Mouse (Mus musculus): ENCODE data around the gene Slc2a3. TPM values are rescaled to one million over a fixed set of nuclear protein-coding genes. Genes with fewer than 3 reads are reported as not detected.
A peak's percentile ranks its signal among the peaks of the same experiment; 100 is the strongest.
"Not testable (repeated sequence)": the region's sequence is repeated elsewhere in the genome, so short reads cannot be mapped to it uniquely, and the experiment has no call there.

The Slc2a3 gene
- polyA plus RNA-seq, 1 experiment from 2014 or later, result 0.19 TPM

DNA sequence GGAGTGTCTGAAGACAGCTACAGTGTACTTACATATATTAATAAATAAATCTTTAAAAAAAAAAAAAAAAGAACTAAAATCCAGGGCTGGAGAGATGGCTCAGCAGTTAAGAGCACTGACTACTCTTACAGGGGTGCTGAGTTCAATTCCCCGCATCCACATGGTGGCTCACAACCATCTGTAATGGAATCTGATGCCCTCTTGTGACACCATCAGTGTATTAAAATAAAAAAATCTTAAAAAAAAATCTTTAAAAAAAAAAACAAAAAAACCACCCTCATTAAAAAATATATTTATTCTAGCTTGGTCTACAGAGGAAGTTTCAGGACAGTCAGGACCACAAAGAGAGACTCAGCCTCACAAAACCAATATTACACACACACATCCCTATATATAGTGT, 27.1 kb downstream of the Slc2a3 start:
- ATAC-seq (no peak), DNase-seq (ENCODE audit: low read depth, low spot score) (no peak)
- no peaks in the 10 kb centered on the region for H3K27me3 ChIP-seq
- ChIA-PET POLR2A (no interaction called here), CTCF (interaction anchor here (0.9 to 2.7 kb wide), 2 partner anchors 11 to 34 kb away, joined by 3 to 13 read pairs; no protein-coding TSS in a partner anchor)
- in situ Hi-C loops (cut with MboI; ENCODE audit: low pct_unique_long_range_greater_than_20kb), result no loop called here
- no peak for TF ChIP-seq CTCF (IDR thresholded peaks at IDR 0.05)

DNA sequence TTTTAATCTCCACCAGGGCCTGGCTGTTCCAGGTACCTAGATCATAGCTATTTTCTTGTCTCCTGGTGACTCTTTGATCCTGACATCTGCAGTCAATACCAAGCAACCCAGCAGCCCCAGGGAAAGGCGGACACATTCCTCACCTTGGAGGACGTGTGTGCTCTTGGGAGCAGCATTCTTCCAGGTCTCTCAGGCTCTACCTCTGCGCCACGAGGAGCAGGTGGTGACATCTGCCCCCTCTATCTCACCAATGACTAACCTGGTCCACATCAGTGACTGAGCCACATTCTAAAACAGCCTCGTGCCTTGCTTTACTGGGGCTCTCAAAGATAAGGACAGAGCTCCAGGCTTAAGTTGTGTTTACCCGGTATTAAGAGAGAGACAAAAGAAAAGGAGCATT, 28.7 kb downstream of the Slc2a3 start:
- ChIA-PET CTCF (no interaction called here), POLR2A (no interaction called here)
- no peak for TF ChIP-seq CTCF (IDR thresholded peaks at IDR 0.05)
- no peaks in the 10 kb centered on the region for H3K27me3 ChIP-seq
- ATAC-seq (no peak), DNase-seq (ENCODE audit: low read depth, low spot score) (no peak)
- in situ Hi-C loops (cut with MboI; ENCODE audit: low pct_unique_long_range_greater_than_20kb), result no loop called here

DNA sequence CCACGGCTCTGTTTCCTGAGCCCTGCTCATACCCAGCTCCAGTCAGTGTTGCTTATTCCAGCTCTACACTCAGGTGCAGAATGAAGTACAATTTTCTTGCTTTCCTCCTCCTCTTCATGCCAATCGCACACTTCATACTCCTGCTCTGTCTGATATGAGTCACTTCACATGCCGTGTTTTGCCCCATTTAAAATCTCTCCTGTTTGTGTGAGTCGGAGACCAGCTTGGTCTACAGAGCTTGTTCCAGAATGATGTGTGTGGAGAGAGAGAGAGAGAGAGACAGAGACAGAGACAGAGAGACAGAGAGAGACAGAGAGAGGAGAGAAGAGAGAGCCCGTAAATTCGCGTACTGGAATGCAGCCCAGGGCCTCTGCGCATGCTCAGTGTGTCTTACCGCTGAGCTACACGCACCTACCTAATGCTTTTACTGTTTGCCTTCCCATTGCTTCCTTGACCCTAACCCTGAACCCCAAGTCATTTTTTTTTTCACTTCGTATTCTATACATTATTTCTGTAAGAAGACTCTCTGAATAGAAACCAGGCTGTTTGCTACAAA, 30.6 kb downstream of the Slc2a3 start:
- in situ Hi-C loops (cut with MboI; ENCODE audit: low pct_unique_long_range_greater_than_20kb), result no loop called here
- ChIA-PET POLR2A (no interaction called here), CTCF (interaction anchor here (1.0 to 1.3 kb wide), 2 partner anchors 17 to 32 kb away, joined by 3 read pairs; no protein-coding TSS in a partner anchor)
- no peaks in the 10 kb centered on the region for H3K27me3 ChIP-seq
- ATAC-seq, result peak; percentile 26
- DNase-seq (ENCODE audit: low read depth, low spot score), result no peak
- TF ChIP-seq CTCF (IDR thresholded peaks at IDR 0.05), result no peak

DNA sequence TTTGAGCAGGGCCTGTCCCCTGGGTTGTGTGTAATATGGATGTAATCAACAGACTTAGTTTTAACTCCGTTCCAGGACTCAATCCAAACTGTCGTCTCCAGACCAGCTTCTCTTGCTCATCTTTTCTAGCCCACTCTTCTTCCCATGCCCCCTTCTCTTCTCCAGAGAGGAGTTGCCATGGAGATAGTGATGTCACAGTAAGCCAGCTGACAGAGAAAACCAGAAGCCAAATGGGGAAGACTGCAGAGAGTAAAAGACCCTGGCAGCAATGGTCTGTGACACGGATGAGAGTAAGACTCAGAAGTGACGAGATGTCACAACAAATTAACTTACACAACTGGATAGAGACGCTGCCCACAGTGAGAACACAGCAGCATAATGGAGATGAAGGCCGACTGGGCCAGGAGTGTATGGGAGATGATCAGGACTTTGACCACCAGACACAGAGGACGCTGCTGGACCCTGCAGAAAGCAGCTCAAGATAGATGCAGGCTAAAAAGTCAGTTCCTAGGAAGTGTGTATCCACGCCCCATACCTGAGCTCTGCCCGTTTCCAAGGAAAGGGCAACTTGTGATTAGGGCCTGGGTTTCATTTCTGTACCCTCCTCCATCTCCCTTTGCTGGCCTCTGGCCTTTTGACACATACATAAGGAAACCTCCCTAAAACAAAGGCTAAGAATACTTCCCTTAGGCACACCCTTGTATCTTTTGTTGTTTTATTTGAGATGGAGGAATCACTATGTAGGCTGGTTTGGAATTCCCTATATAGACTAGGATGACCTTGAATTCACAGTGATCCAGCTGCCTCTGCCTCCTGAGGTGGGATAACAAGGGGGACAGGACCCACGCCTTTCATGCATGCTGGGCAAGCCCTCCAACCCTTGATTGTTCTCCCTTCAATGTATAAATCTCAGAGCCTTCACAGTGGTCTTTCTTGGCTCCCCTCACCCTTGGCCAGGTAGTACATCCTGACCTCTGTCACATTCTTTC, 31.4 kb downstream of the Slc2a3 start:
- no peak for ATAC-seq
- in situ Hi-C loops (cut with MboI; ENCODE audit: low pct_unique_long_range_greater_than_20kb), result no loop called here

DNA sequence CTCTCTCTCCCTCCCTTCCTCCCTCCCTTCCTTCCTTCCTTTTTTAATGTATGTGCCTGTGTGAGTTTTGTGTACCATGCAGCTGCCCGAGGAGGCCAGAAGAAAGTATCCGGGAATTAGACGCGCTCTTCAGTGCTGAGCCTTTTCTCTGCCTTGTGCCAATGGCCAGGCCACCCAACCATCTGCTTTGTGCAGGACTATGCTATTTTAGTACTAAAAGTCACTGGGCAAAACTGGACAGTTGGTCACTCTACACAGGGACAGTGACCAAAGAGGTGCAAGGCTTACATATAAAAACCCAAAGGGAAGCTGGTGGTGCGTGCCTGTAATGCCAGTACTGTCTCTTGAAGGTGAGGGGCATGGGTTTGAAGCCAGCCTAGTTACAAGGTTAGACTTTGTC, 33.2 kb downstream of the Slc2a3 start:
- in situ Hi-C loops (cut with MboI; ENCODE audit: low pct_unique_long_range_greater_than_20kb), result no loop called here
- DNase-seq (ENCODE audit: low read depth, low spot score) (no peak), ATAC-seq (no peak)
- no peaks in the 10 kb centered on the region for H3K27me3 ChIP-seq
- CTCF ChIA-PET, result interaction anchor here (1.3 kb wide), 1 partner anchor 10 kb away, joined by 3 read pairs; no protein-coding TSS in a partner anchor
- POLR2A ChIA-PET, result no interaction called here
- no peak for TF ChIP-seq CTCF (IDR thresholded peaks at IDR 0.05)

More for the DNA sequence above, 31.4 kb downstream of the Slc2a3 start:
- CTCF ChIA-PET, result interaction anchor here (1.0 kb wide), 1 partner anchor 17 kb away, joined by 3 read pairs; no protein-coding TSS in a partner anchor
- DNase-seq (ENCODE audit: low read depth, low spot score), result no peak
- POLR2A ChIA-PET, result no interaction called here
- H3K27me3 ChIP-seq, result no peaks in the 10 kb centered on the region
- no peak for TF ChIP-seq CTCF (IDR thresholded peaks at IDR 0.05)

DNA sequence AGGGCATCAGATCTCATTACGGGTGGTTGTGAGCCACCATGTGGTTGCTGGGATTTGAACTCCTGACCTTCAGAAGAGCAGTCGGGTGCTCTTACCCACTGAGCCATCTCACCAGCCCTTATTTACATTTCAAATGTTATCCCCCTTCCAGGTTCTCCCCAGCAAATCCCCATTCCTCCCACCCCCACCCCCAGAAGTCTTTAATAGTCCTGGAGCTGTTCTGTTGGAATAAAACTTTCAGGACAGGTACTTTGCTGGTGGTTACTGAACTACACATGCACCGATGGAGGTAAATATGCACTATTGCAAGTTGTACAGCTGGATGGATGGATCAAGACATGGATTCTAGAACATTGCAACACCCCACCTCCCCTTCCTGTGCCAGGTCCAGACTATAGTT, 34.4 kb downstream of the Slc2a3 start:
- POLR2A ChIA-PET; ATAC-seq; in situ Hi-C loops (cut with MboI; ENCODE audit: low pct_unique_long_range_greater_than_20kb); H3K27me3 ChIP-seq; DNase-seq (ENCODE audit: low read depth, low spot score): not testable (repeated sequence)
- CTCF ChIA-PET, result interaction anchor here (1.0 kb wide), 1 partner anchor 18 kb away, joined by 3 read pairs; no protein-coding TSS in a partner anchor

DNA sequence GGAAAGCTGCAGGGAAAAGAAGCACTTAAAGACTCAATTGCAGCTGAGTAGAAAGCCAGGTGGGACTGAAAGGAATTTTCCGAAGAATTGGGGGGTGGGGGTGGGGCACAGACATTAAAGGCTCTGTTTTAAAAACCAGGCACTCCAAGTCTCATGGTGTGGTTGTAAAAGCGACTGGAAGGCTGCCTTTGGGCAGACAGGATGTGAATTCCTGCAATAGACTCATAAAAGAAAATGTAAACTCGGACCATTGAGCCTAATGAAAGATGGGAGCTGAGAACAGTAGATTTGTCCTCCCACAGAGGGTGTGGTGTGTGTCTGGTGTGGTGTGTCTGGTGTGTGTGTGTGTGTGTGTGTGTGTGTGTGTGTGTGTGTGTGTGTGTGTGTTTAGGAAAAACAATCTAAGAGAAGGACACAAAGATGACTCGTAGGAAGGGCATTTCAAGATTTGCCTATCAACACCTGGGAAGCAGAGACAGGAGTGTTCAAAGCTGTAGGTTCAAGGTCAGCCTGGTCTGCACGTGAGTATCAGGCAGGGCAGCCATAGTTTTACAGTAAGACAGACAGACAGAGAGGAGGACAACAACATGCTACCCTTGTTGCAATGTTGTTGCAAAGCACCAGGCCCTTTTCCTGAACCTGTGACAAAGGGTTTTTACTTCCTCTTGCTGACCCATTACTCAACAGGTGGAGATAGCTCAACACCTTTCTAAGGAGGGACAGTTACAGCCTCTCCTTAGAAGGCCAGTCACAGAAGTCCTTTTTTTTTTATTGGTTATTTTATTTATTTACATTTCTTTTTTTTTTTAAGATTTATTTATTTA, 35.1 kb downstream of the Slc2a3 start:
- TF ChIP-seq CTCF (IDR thresholded peaks at IDR 0.05), result no peak
- no peaks in the 10 kb centered on the region for H3K27me3 ChIP-seq
- CTCF ChIA-PET, result interaction anchor here (1.0 kb wide), 1 partner anchor 19 kb away, joined by 3 read pairs; no protein-coding TSS in a partner anchor
- ATAC-seq, result no peak
- in situ Hi-C loops (cut with MboI; ENCODE audit: low pct_unique_long_range_greater_than_20kb), result no loop called here
- DNase-seq (ENCODE audit: low read depth, low spot score), result no peak
- POLR2A ChIA-PET, result interaction anchor here (0.6 kb wide), 1 partner anchor 35 kb away, joined by 3 read pairs; no protein-coding TSS in a partner anchor

DNA sequence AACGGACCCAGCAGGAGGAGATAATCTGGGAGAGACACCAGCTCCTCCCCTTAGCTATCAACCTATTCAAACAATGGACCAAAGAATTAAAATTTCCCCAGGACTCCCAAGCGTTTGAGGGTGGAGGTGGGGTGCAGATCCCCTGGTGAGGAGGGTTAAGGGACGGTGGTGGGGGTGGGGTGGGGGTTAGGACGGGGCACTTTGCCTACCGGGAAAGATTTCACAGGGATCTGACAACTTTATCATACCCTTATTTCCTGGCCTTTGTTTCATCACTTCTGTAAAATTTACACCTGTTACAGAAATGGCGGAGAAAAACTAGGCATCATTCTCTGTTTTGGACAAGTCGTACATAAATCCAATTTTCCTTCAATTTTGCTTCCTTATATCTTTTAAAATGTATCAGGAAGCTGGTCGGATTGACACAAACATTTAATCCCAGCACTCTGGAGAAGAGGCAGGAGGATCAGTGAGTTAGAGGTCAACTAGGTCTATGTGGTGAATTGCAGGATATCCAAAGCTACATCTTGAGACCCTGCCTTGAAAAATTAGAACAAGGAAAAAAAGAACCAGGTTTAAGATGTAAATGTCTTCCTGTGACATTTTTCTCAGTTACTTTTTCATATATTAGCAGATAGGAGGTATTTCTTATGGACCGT, 36.0 kb downstream of the Slc2a3 start:
- CTCF ChIA-PET, result no interaction called here
- DNase-seq (ENCODE audit: low read depth, low spot score) (no peak), ATAC-seq (no peak)
- in situ Hi-C loops (cut with MboI; ENCODE audit: low pct_unique_long_range_greater_than_20kb), result no loop called here
- H3K27me3 ChIP-seq, result no peaks in the 10 kb centered on the region
- no peak for TF ChIP-seq CTCF (IDR thresholded peaks at IDR 0.05)
- POLR2A ChIA-PET, result no interaction called here

DNA sequence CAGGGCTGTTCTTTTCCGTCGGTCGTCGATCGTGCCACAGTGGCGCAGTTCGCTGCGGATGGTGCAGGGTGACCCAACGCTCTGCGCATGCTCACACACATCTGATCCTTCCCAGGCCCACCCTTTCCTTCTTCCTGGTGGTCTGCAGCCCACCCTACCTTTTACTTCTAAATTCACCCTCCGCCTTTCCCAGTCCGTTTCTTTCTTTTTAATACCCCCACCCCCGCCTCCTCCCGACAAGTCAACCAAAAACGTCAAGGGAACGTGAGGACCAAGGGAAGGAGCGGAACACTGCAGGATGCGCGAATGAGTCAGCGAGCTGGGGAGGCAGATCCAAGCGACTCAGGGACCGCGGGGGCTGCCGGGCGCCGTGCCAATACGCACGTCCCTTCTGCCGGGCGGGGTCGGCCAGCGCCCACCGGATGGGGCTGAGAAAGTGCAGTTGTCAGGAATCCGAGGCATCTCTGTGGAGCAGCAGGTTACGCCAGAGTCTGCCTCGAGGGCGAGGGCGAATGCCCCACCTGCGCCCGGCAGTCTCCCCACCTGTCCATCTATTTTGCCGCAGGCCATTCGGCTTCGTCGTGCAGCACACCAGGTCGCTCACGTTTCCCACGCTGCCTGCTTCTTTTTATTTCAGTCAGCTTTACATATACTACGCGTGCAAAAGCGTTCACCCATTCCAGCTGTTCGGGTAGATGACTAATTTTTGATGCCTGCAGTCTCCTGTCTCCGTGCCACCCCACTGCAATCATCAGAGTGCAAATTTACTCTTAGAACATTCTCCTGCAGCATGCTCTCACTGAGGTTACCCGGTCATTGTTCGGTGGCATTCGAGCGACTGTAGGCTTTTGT, 36.8 kb downstream of the Slc2a3 start:
- no peaks in the 10 kb centered on the region for H3K27me3 ChIP-seq
- TF ChIP-seq CTCF (IDR thresholded peaks at IDR 0.05), result no peak
- DNase-seq (ENCODE audit: low read depth, low spot score) (no peak), ATAC-seq (peak; percentile 52)
- ChIA-PET CTCF (no interaction called here), POLR2A (no interaction called here)
- in situ Hi-C loops (cut with MboI; ENCODE audit: low pct_unique_long_range_greater_than_20kb), result no loop called here

All from Patski (cell line).